Mouse (Mus musculus): ENCODE data around the gene H2-Q1. TPM values are rescaled to one million over a fixed set of nuclear protein-coding genes. Genes with fewer than 3 reads are reported as not detected.
"Not testable (repeated sequence)": the region's sequence is repeated elsewhere in the genome, so short reads cannot be mapped to it uniquely, and the experiment has no call there.

H2-Q1 gene
- polyA plus RNA-seq, 1 experiment from 2014 or later: not detected

DNA sequence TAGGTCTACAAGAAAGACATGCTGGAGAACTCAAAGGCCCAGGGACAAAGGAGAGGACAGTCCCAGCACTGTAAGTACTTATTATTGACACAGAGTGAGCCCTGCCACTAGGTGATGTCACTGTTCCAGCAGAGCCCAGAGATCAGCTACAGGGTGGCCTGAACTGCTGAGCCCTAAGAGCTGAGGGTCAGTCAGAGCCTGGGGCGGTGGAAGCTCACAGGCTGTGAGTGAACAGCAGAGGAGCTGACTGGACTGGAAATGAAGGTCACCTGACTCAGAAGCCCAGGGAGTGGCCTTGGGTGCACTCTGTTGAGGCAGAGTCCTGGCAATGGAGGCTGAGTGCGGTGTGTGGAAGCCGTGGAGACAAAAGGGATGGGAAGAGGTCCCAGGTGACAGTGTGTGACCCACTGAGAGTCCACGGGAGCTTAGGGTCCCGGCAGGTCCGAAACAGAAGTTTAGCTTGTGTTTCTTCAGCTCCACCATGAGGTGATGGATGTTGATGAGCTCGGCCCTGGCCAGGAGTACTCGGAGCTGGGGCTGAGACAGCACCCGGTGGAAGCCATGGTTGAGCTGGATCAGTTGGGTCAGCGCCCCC is 16.4 kb upstream of the H2-Q1 start:
- ATAC-seq (replicated peaks; ENCODE audit: low FRiP score, low read depth): peak; percentile 40; the same call in 1 of the 2 replicates

GRCm38 (mm10) chr17:35304478-35304877 is 15.7 kb upstream of the H2-Q1 start:
- no peak for TF ChIP-seq CTCF (IDR thresholded peaks at IDR 0.05; ENCODE audit: low read depth)
- WGBS: 66% methylated on average over 6 of the region's 6 CpGs
- Histone ChIP-seq H3K36me3 (ENCODE audit: insufficient read depth, low read length) (no peaks in the 10 kb centered on the region), H3K9ac (ENCODE audit: low read depth, low read length) (no peak overlapping the region), H3K27ac (no peak overlapping the region), H3K4me2 (ENCODE audit: low read length) (no peak overlapping the region), H3K4me3 (replicated peaks; ENCODE audit: low read depth, low read length) (no peak overlapping the region), H3K27me3 (ENCODE audit: insufficient read depth, low read length) (no peaks in the 10 kb centered on the region; the same call in 1 of the 2 replicates), H3K4me1 (replicated peaks; ENCODE audit: insufficient read depth, low read length) (no peaks in the 10 kb centered on the region), H3K9me3 (replicated peaks; ENCODE audit: low read length) (no peaks in the 10 kb centered on the region)
- DNase-seq (ENCODE audit: low spot score) (no peak), ATAC-seq (replicated peaks; ENCODE audit: low FRiP score, low read depth) (no peak)

More for the DNA sequence above, 16.4 kb upstream of the H2-Q1 start:
- Histone ChIP-seq H3K4me1 (replicated peaks; ENCODE audit: insufficient read depth, low read length) (no peaks in the 10 kb centered on the region), H3K9ac (ENCODE audit: low read depth, low read length) (no peak overlapping the region), H3K27ac (no peak overlapping the region), H3K36me3 (ENCODE audit: insufficient read depth, low read length) (no peaks in the 10 kb centered on the region), H3K9me3 (replicated peaks; ENCODE audit: low read length) (no peaks in the 10 kb centered on the region), H3K4me3 (replicated peaks; ENCODE audit: low read depth, low read length) (no peak overlapping the region), H3K4me2 (ENCODE audit: low read length) (no peak overlapping the region), H3K27me3 (ENCODE audit: insufficient read depth, low read length) (no peaks in the 10 kb centered on the region; the same call in 1 of the 2 replicates)
- TF ChIP-seq CTCF (IDR thresholded peaks at IDR 0.05; ENCODE audit: low read depth): no peak
- WGBS: 79% methylated on average over 10 of the region's 10 CpGs
- no peak for DNase-seq (ENCODE audit: low spot score)

DNA sequence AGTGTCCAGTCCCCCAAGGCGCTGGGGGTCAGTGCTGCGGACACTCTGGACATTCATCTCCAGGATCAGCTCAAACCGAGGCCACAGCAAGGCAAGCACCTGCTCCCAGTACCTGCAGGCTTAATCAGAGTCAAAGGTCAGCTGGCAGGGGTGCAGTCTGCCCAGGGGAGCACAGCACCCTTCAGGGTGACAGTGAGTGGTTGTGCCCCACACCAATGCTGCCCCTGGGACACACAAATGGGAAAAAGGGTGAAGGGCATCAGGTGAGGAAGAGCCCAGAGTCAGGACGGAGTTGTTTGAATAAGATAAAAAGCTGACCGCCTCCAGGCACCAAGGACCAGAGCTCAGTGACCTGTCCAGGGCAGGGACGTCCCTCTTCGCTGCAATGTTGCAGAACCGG is 15.3 kb upstream of the H2-Q1 start:
- H3K4me3 ChIP-seq (replicated peaks; ENCODE audit: low read depth, low read length); ATAC-seq (replicated peaks; ENCODE audit: low FRiP score, low read depth): not testable (repeated sequence)
- 82% methylated on average over 8 of the region's 8 CpGs for WGBS

DNA sequence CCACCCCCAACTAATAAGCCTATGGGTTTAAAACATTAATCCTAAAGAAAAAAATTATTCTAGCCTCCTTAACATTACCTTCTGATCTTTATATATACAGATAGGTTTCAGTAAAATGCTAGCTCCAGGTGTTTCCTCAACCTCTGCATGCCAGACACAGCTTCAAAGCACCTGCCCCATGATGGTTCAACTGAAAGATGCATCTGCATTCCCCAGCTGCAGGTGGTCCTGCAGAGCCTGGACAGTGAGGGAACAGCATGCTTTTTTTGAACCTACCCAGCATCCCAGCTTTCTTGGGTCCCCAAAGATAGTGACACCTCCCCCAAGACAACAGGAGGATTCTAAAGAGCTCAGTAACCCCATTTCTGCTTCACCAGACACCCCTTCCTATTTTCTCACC is 1.5 kb upstream of the H2-Q1 start:
- H3K4me2 ChIP-seq (ENCODE audit: low read length): no peak overlapping the region
- H3K9ac ChIP-seq (ENCODE audit: low read depth, low read length): no peak overlapping the region
- H3K4me1 ChIP-seq (replicated peaks; ENCODE audit: insufficient read depth, low read length): peaks cover 4% of the 10 kb centered on the region; the same call in 1 of the 2 replicates
- no peaks in the 10 kb centered on the region for H3K9me3 ChIP-seq (replicated peaks; ENCODE audit: low read length)
- ATAC-seq (replicated peaks; ENCODE audit: low FRiP score, low read depth) (no peak), DNase-seq (ENCODE audit: low spot score) (no peak)
- H3K36me3 ChIP-seq (ENCODE audit: insufficient read depth, low read length): no peaks in the 10 kb centered on the region
- no peak overlapping the region for H3K4me3 ChIP-seq (replicated peaks; ENCODE audit: low read depth, low read length)
- H3K27me3 ChIP-seq (ENCODE audit: insufficient read depth, low read length): peaks cover 12% of the 10 kb centered on the region
- H3K27ac ChIP-seq: no peak overlapping the region
- TF ChIP-seq CTCF (IDR thresholded peaks at IDR 0.05; ENCODE audit: low read depth): no peak

More for the DNA sequence above, 15.3 kb upstream of the H2-Q1 start:
- not testable (repeated sequence) for H3K4me2 ChIP-seq (ENCODE audit: low read length); H3K27ac ChIP-seq; H3K4me1 ChIP-seq (replicated peaks; ENCODE audit: insufficient read depth, low read length); H3K36me3 ChIP-seq (ENCODE audit: insufficient read depth, low read length); H3K27me3 ChIP-seq (ENCODE audit: insufficient read depth, low read length); H3K9ac ChIP-seq (ENCODE audit: low read depth, low read length); DNase-seq (ENCODE audit: low spot score); H3K9me3 ChIP-seq (replicated peaks; ENCODE audit: low read length)

DNA sequence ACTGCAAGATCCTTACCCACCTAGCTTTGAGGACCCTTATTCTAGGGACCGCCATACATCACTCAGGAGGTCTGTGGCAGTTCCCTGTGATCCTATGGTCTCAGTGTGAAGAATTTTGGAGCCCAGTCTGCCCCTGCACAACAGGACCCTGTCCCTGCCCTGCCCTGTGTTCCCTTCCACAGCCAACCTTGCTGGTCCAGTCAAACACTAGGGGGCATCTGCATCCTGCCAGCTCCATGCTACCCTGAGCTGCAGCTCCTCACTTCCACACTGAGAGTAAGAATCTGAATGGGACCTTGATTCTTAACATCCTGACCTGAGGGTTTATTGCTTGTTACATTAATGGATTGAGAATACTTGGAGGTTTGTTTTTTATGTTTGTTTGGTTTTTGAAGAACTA is 4.9 kb downstream of the H2-Q1 start:
- not testable (repeated sequence) for H3K9me3 ChIP-seq (replicated peaks; ENCODE audit: low read length); H3K4me3 ChIP-seq (replicated peaks; ENCODE audit: low read depth, low read length); H3K9ac ChIP-seq (ENCODE audit: low read depth, low read length); H3K27ac ChIP-seq; ATAC-seq (replicated peaks; ENCODE audit: low FRiP score, low read depth); H3K4me1 ChIP-seq (replicated peaks; ENCODE audit: insufficient read depth, low read length); H3K4me2 ChIP-seq (ENCODE audit: low read length); H3K36me3 ChIP-seq (ENCODE audit: insufficient read depth, low read length)
- TF ChIP-seq CTCF (IDR thresholded peaks at IDR 0.05; ENCODE audit: low read depth): peak; percentile 58
- DNase-seq (ENCODE audit: low spot score): peak; percentile 19
- peaks cover 12% of the 10 kb centered on the region for H3K27me3 ChIP-seq (ENCODE audit: insufficient read depth, low read length)
- 65% methylated on average over 1 of the region's 1 CpGs for WGBS

DNA sequence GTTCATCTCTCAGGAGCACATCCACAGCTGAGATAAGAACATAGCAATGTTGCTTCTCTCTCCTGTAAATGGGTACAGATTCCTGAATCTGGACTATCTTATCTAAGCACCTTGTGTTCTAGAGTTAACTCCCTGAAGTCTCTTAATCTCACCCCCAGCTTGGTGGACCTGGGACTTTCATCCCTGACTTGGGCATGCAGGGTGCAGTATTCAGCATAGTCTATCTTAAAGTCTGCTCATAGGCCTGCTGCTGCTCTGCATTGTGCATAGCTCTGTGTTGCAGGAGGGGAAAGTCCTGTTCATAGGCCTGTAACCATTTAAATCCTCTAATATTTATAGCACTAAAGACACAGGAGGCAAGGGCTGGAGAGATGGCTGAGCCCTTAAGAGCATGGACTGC is 5.8 kb downstream of the H2-Q1 start:
- H3K4me2 ChIP-seq (ENCODE audit: low read length); DNase-seq (ENCODE audit: low spot score); H3K4me1 ChIP-seq (replicated peaks; ENCODE audit: insufficient read depth, low read length); ATAC-seq (replicated peaks; ENCODE audit: low FRiP score, low read depth); H3K27ac ChIP-seq; H3K9me3 ChIP-seq (replicated peaks; ENCODE audit: low read length); H3K9ac ChIP-seq (ENCODE audit: low read depth, low read length); H3K36me3 ChIP-seq (ENCODE audit: insufficient read depth, low read length); H3K4me3 ChIP-seq (replicated peaks; ENCODE audit: low read depth, low read length); H3K27me3 ChIP-seq (ENCODE audit: insufficient read depth, low read length): not testable (repeated sequence)

DNA sequence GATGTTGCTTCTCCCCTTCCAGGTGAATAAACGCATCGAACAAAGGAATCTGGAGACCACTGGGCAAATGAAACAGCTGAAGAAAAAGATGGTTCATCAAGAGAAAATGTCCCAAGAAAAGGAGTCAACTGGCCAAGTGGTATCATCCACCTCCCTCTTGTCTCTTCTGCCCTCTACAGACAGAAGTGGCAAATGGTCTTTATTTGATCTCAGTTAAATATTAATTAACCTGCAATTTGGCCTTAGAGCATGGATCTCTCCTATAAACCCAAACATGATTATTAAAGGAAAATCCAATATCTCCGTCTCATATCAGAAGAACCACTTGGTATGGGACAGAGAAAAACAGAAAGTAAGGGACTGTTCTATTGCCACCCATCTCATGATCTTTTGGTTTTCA is 9.5 kb downstream of the H2-Q1 start:
- not testable (repeated sequence) for H3K27ac ChIP-seq; DNase-seq (ENCODE audit: low spot score); H3K4me3 ChIP-seq (replicated peaks; ENCODE audit: low read depth, low read length); H3K4me2 ChIP-seq (ENCODE audit: low read length); H3K27me3 ChIP-seq (ENCODE audit: insufficient read depth, low read length); ATAC-seq (replicated peaks; ENCODE audit: low FRiP score, low read depth); H3K9ac ChIP-seq (ENCODE audit: low read depth, low read length); H3K36me3 ChIP-seq (ENCODE audit: insufficient read depth, low read length); H3K9me3 ChIP-seq (replicated peaks; ENCODE audit: low read length); H3K4me1 ChIP-seq (replicated peaks; ENCODE audit: insufficient read depth, low read length)
- WGBS: 59% methylated on average over 3 of the region's 3 CpGs

GRCm38 (mm10) chr17:35331546-35331945 is 11.3 kb downstream of the H2-Q1 start:
- H3K9ac ChIP-seq (ENCODE audit: low read depth, low read length); H3K4me2 ChIP-seq (ENCODE audit: low read length); H3K27me3 ChIP-seq (ENCODE audit: insufficient read depth, low read length); ATAC-seq (replicated peaks; ENCODE audit: low FRiP score, low read depth); DNase-seq (ENCODE audit: low spot score); H3K27ac ChIP-seq; H3K9me3 ChIP-seq (replicated peaks; ENCODE audit: low read length); H3K4me3 ChIP-seq (replicated peaks; ENCODE audit: low read depth, low read length); H3K4me1 ChIP-seq (replicated peaks; ENCODE audit: insufficient read depth, low read length); H3K36me3 ChIP-seq (ENCODE audit: insufficient read depth, low read length): not testable (repeated sequence)
- 50% methylated on average over 6 of the region's 6 CpGs for WGBS
